Comparison of ENCODE assay signal across 8 mouse cellular contexts in genomic region chr17:9759421-9759852, GRCm38 (mm10).
DNase-seq lines count a peak whose midpoint lies in the region; ATAC-seq and TF ChIP-seq lines count a peak whose summit lies in the region.

No protein-coding gene starts in this region.

- peak; percentile 71 for DNase-seq in left cerebral cortex, postnatal 4 days
- DNase-seq in left cerebral cortex, adult 9 months (ENCODE audit: low spot score in 2 of 2) = no peak
- peak; percentile 66 for DNase-seq in brain, adult 2 months (ENCODE audit: low read depth, low spot score)
- DNase-seq in heart, adult 18-20 months = peak; percentile 72 to 73
- DNase-seq in kidney, adult 2 months = peak; percentile 62
- DNase-seq in thymus, postnatal 25 days = no peak
- DNase-seq in spleen, postnatal 4 days (ENCODE audit: low spot score in 2 of 2) = no peak

- no peak; the same call in 1 of the 2 replicates for TF ChIP-seq CTCF in kidney, adult 2 months (conservative IDR thresholded peaks at IDR 0.05; ENCODE audit: insufficient read depth, insufficient read length, low read depth, low read length)

- WGBS in kidney, adult 2 months = 16% methylated on average over 7 of the region's 7 CpGs
- 15% methylated on average over 7 of the region's 7 CpGs for WGBS in midbrain, embryonic 16.5 days

- no peak for TF ChIP-seq POLR2A in kidney, adult 2 months (IDR thresholded peaks at IDR 0.05; ENCODE audit: low read depth, low read length)

- H3K4me3 ChIP-seq in kidney, adult 2 months (ENCODE audit: insufficient read depth, low read depth, low read length) = no peak overlapping the region
- H3K4me3 ChIP-seq in midbrain, embryonic 16.5 days (ENCODE audit: low read depth, low read length) = no peak overlapping the region

- no peak overlapping the region; the same call in 1 of the 2 replicates for H3K27ac ChIP-seq in kidney, adult 2 months (ENCODE audit: insufficient read depth, low read depth, low read length)
- H3K27ac ChIP-seq in midbrain, embryonic 16.5 days (ENCODE audit: low read length) = peak overlapping the region; percentile 59

- no peaks in the 10 kb centered on the region for H3K9me3 ChIP-seq in midbrain, embryonic 16.5 days (replicated peaks; ENCODE audit: control insufficient read depth, low read length, poor library complexity, severe bottlenecking)

- H3K9ac ChIP-seq in midbrain, embryonic 16.5 days (ENCODE audit: low read depth, low read length) = no peak overlapping the region; the same call in 1 of the 2 replicates

- no peak overlapping the region for H3K4me2 ChIP-seq in midbrain, embryonic 16.5 days (ENCODE audit: low read length)

- H3K27me3 ChIP-seq in kidney, adult 2 months (replicated peaks; ENCODE audit: control insufficient read depth, insufficient read depth, low read length) = no peaks in the 10 kb centered on the region
- no peaks in the 10 kb centered on the region for H3K27me3 ChIP-seq in midbrain, embryonic 16.5 days (ENCODE audit: control insufficient read depth, insufficient read depth, low read depth, low read length)

- intact Hi-C loops in left cerebral cortex, postnatal 4 days (cut with DNase I) = loop anchor here (2.0 kb wide), 1 partner anchor 557 kb away; no protein-coding TSS in a partner anchor

- ATAC-seq in midbrain, embryonic 16.5 days = no peak

- peaks cover 4% of the 10 kb centered on the region; the same call in 1 of the 2 replicates for H3K4me1 ChIP-seq in kidney, adult 2 months (ENCODE audit: control insufficient read depth, insufficient read depth, low read length)
- H3K4me1 ChIP-seq in midbrain, embryonic 16.5 days (ENCODE audit: control insufficient read depth, insufficient read depth, low read length) = peaks cover 18% of the 10 kb centered on the region

- H3K36me3 ChIP-seq in kidney, adult 2 months (ENCODE audit: control insufficient read depth, insufficient read depth, low read length) = no peaks in the 10 kb centered on the region
- H3K36me3 ChIP-seq in midbrain, embryonic 16.5 days (ENCODE audit: control insufficient read depth, insufficient read depth, low read length) = no peaks in the 10 kb centered on the region

Comparison
In these comparisons a context has a peak if more than half of its experiments do, and no peak if none do; other contexts are left out.
1. DNase-seq: peak in left cerebral cortex, postnatal 4 days (single experiment), brain, adult 2 months (single experiment), heart, adult 18-20 months (2 of 2) and kidney, adult 2 months (single experiment); none in left cerebral cortex, adult 9 months (0 of 2), thymus, postnatal 25 days (single experiment) and spleen, postnatal 4 days (0 of 2).